Mouse (Mus musculus) forebrain, embryonic 11.5 days (tissue): ENCODE results near the gene Ccdc158. TPM values are rescaled to one million over a fixed set of nuclear protein-coding genes. Genes with fewer than 3 reads are reported as not detected.

ENCODE experiments used
- ATAC-seq: fragments of 200-750 bp; cut with Nextera tagmentation; replicated peaks from 2 replicates; pipeline ENCODE4 v1.8.0; 2017; ENCODE audit warnings: moderate TSS enrichment; ENCODE audit not compliant: low FRiP score
- DNase-seq: peaks from one replicate; pipeline ENCODE4 v3.0.0-alpha.2; 2017; ENCODE audit warnings: low spot score
- H3K27ac ChIP-seq: fragments of 300-500 bp; sonication (generic); 2 replicates; pipeline ENCODE4 v1.5.1; 2014; ENCODE audit warnings: low read depth, low read length
- H3K27me3 ChIP-seq: fragments of 300-500 bp; sonication (generic); 2 replicates; pipeline ENCODE4 v1.6.1; 2014; ENCODE audit warnings: mild to moderate bottlenecking, low read length, mixed read lengths; ENCODE audit not compliant: control insufficient read depth, insufficient read depth
- H3K36me3 ChIP-seq: fragments of 300-500 bp; sonication (generic); 2 replicates; pipeline ENCODE4 v1.6.1; 2014; ENCODE audit warnings: mild to moderate bottlenecking, low read length, moderate library complexity, mixed read lengths; ENCODE audit not compliant: control insufficient read depth, insufficient read depth
- H3K4me1 ChIP-seq: fragments of 300-500 bp; sonication (generic); replicated peaks from 2 replicates; pipeline ENCODE4 v1.6.1; 2014; ENCODE audit warnings: low read length, mixed read lengths; ENCODE audit not compliant: control insufficient read depth, insufficient read depth
- H3K4me2 ChIP-seq: fragments of 300-500 bp; sonication (generic); 2 replicates; pipeline ENCODE4 v1.6.1; 2014; ENCODE audit warnings: low read depth, mild to moderate bottlenecking, low read length, moderate library complexity, mixed read lengths; ENCODE audit not compliant: severe bottlenecking
- H3K4me3 ChIP-seq: fragments of 300-500 bp; sonication (generic); 2 replicates; pipeline ENCODE4 v1.5.1; 2014; ENCODE audit warnings: low read depth, low read length
- H3K9ac ChIP-seq: fragments of 300-500 bp; sonication (generic); 2 replicates; pipeline ENCODE4 v1.6.1; 2014; ENCODE audit warnings: low read length
- H3K9me3 ChIP-seq: fragments of 300-500 bp; sonication (generic); 2 replicates; pipeline ENCODE4 v1.6.1; 2016; ENCODE audit warnings: low read length, mixed read lengths; ENCODE audit not compliant: control insufficient read depth
- WGBS: fragments of 180-500 bp; shearing (Covaris S2); extraction: QIAGEN DNeasy Blood & Tissue Kit; methylation state at CpG from one replicate; pipeline ENCODE4 v1.1.7; 2014; 5-methylcytosine and 5-hydroxymethylcytosine counted together
- polyA plus RNA-seq: library from polyadenylated mRNA; unstranded; fragments of >200 nt; fragmentation: Nextera tagmentation; extraction: Ambion mirVana; gene quantifications from 2 replicates; pipeline ENCODE4 v1.2.1, GENCODE M21; 2014

The Ccdc158 gene
- polyA plus RNA-seq, 1 experiment from 2014 or later: 1.0 TPM

GRCm38 (mm10) chr5:92711666-92712290, 36.7 kb upstream of the Ccdc158 start:
- 71% methylated on average over 5 of the region's 5 CpGs for WGBS
- ATAC-seq: no peak

GRCm38 (mm10) chr5:92710779-92711178, 35.7 kb upstream of the Ccdc158 start:
- 86% methylated on average over 8 of the region's 8 CpGs for WGBS
- ATAC-seq (no peak), DNase-seq (no peak)
- H3K9me3 ChIP-seq: no peaks in the 10 kb centered on the region
- H3K4me3 ChIP-seq: no peak overlapping the region
- no peak overlapping the region for H3K9ac ChIP-seq
- no peaks in the 10 kb centered on the region for H3K36me3 ChIP-seq
- no peaks in the 10 kb centered on the region for H3K27me3 ChIP-seq
- no peak overlapping the region for H3K27ac ChIP-seq
- peaks cover 10% of the 10 kb centered on the region; the same call in 1 of the 2 replicates for H3K4me1 ChIP-seq
- H3K4me2 ChIP-seq: no peak overlapping the region

More at GRCm38 (mm10) chr5:92711666-92712290, 36.7 kb upstream of the Ccdc158 start:
- no peaks in the 10 kb centered on the region for H3K36me3 ChIP-seq
- no peak overlapping the region for H3K9ac ChIP-seq
- H3K4me3 ChIP-seq: no peak overlapping the region
- peaks cover 5% of the 10 kb centered on the region; the same call in 1 of the 2 replicates for H3K4me1 ChIP-seq
- no peaks in the 10 kb centered on the region for H3K9me3 ChIP-seq
- no peak overlapping the region for H3K27ac ChIP-seq
- DNase-seq: no peak
- H3K4me2 ChIP-seq: no peak overlapping the region
- H3K27me3 ChIP-seq: no peaks in the 10 kb centered on the region

DNA sequence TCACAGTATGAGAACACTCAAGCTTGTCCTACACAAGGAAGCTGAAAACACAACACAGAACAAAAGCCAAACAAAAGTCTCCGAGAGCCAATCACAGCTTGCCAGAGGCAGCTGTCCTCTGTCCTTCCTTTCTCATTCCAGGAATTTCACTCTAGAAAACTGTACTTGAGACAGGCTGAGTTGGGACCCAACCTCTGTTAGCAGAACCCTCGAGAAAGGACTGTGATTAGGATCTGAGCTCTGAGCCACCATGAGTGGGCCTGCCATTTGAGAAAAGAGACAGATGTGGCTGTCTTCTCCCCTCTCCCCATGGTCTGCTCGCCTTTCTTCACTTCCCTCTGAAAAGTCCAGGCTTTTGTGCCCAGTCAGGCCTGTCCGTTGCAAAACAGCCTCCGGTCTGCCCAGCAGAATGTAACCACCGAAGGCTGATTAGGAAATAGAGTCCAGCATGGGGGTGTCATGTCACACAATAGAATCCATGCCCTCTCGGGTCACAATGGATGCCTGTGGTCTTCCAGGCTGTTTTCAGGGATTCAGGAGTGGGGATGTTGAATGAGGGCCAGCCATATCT, 32.9 kb upstream of the Ccdc158 start:
- peak; percentile 40 for ATAC-seq
- H3K27me3 ChIP-seq: no peaks in the 10 kb centered on the region
- H3K36me3 ChIP-seq: no peaks in the 10 kb centered on the region
- H3K4me1 ChIP-seq: peaks cover 10% of the 10 kb centered on the region; the same call in 1 of the 2 replicates
- no peaks in the 10 kb centered on the region for H3K9me3 ChIP-seq
- no peak overlapping the region for H3K9ac ChIP-seq
- WGBS: 20% methylated on average over 7 of the region's 7 CpGs
- no peak overlapping the region for H3K4me3 ChIP-seq
- H3K4me2 ChIP-seq: no peak overlapping the region
- no peak for DNase-seq
- H3K27ac ChIP-seq: peak overlapping the region; percentile 78

GRCm38 (mm10) chr5:92703671-92704070, 28.6 kb upstream of the Ccdc158 start:
- no peaks in the 10 kb centered on the region for H3K27me3 ChIP-seq
- WGBS: 87% methylated on average over 8 of the region's 8 CpGs
- DNase-seq (no peak), ATAC-seq (no peak)
- H3K9me3 ChIP-seq: no peaks in the 10 kb centered on the region
- no peaks in the 10 kb centered on the region for H3K36me3 ChIP-seq
- peaks cover 20% of the 10 kb centered on the region; the same call in 1 of the 2 replicates for H3K4me1 ChIP-seq
- H3K9ac ChIP-seq: no peak overlapping the region
- H3K4me3 ChIP-seq: no peak overlapping the region
- H3K27ac ChIP-seq: no peak overlapping the region
- H3K4me2 ChIP-seq: no peak overlapping the region

DNA sequence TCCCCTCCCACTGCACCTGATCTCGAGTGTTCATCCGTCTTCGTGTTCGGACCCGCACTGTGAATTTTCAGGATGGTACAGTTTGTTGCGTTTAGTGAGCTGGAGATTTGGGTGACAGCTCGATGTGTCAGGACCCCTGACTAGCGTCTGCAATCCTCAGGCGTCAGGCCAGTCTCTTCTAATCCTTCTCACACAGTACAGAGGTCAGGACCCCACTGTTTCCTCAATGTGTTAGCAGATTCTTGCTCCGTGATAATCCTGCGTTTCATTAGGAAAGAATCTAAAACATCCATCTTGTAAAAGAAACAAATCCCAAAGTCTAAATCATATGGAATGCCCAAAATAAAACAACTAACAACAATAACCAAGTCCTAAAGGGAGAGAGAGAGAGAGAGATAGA, 26.7 kb upstream of the Ccdc158 start:
- H3K4me2 ChIP-seq: no peak overlapping the region
- no peak overlapping the region for H3K4me3 ChIP-seq
- H3K27ac ChIP-seq: no peak overlapping the region
- DNase-seq (no peak), ATAC-seq (no peak)
- H3K36me3 ChIP-seq: no peaks in the 10 kb centered on the region
- H3K4me1 ChIP-seq: peaks cover 18% of the 10 kb centered on the region; the same call in 1 of the 2 replicates
- H3K9me3 ChIP-seq: no peaks in the 10 kb centered on the region
- 46% methylated on average over 11 of the region's 11 CpGs for WGBS
- no peak overlapping the region for H3K9ac ChIP-seq
- H3K27me3 ChIP-seq: no peaks in the 10 kb centered on the region

- DNase-seq (peak; percentile 72), ATAC-seq (peak; percentile 60)
- H3K9me3 ChIP-seq: no peaks in the 10 kb centered on the region
- H3K27me3 ChIP-seq: no peaks in the 10 kb centered on the region
- WGBS: 5% methylated on average over 17 of the region's 17 CpGs
- H3K4me2 ChIP-seq: peak overlapping the region; percentile 54
- H3K4me3 ChIP-seq: peak overlapping the region; percentile 15
- H3K4me1 ChIP-seq: peaks cover 15% of the 10 kb centered on the region; the same call in 1 of the 2 replicates
- H3K9ac ChIP-seq: peak overlapping the region; percentile 60
- no peaks in the 10 kb centered on the region for H3K36me3 ChIP-seq
- H3K27ac ChIP-seq: peak overlapping the region; percentile 90
Measured at GRCm38 (mm10) chr5:92698837-92699529, 23.9 kb upstream of the Ccdc158 start.

DNA sequence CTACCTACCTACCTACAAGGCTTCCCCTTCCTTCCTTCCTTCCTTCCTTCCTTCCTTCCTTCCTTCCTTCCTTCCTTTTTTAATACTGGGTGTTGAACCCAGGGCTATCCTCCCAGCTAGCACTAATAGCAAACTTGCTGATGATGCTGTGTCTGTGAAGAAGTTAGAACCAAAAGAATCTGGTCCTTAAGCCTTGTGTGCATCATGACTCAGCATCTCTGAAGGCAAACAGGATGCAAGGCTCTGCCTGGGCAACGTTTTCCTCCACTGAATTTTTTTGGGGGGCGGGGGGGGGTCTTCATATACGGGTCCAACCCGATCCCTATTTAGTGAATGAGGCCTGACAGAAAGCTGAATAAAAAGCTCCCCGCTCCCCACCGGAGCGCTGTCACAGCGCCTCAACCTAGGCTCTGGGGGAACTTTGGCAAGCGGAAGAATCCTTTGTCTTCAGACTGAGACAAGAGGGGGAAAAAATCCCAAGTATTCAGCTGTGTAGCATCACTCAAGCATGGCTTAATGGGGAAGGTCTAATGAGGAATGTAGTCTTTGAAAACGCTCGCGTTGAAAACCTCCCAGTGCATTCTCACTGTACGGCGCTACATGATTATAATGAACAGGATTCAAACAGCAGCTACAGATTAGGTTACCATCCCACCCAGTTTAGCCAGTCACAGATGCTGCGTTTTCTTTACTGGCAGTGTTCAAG, 23.2 kb upstream of the Ccdc158 start:
- DNase-seq (peak; percentile 81), ATAC-seq (peak; percentile 90)
- Histone ChIP-seq H3K9ac (peak overlapping the region; percentile 60; the same call in 1 of the 2 replicates), H3K4me1 (peaks cover 15% of the 10 kb centered on the region; the same call in 1 of the 2 replicates), H3K9me3 (no peaks in the 10 kb centered on the region), H3K36me3 (no peaks in the 10 kb centered on the region), H3K4me3 (peak overlapping the region; percentile 15), H3K4me2 (peak overlapping the region; percentile 54), H3K27ac (peak overlapping the region; percentile 90), H3K27me3 (no peaks in the 10 kb centered on the region)
- 1% methylated on average over 15 of the region's 15 CpGs for WGBS

- H3K27ac ChIP-seq: no peak overlapping the region
- H3K4me3 ChIP-seq: no peak overlapping the region
- no peaks in the 10 kb centered on the region; the same call in 1 of the 2 replicates for H3K9me3 ChIP-seq
- H3K4me1 ChIP-seq: peaks cover 10% of the 10 kb centered on the region; the same call in 1 of the 2 replicates
- ATAC-seq: no peak
- H3K36me3 ChIP-seq: no peaks in the 10 kb centered on the region; the same call in 1 of the 2 replicates
- no peak overlapping the region for H3K4me2 ChIP-seq
- 75% methylated on average over 10 of the region's 10 CpGs for WGBS
- DNase-seq: no peak
- H3K27me3 ChIP-seq: no peaks in the 10 kb centered on the region
- H3K9ac ChIP-seq: no peak overlapping the region
Measured at GRCm38 (mm10) chr5:92694316-92694995, 19.4 kb upstream of the Ccdc158 start.
